Mouse (Mus musculus): ENCODE data around the gene Lmx1b.

DNA sequence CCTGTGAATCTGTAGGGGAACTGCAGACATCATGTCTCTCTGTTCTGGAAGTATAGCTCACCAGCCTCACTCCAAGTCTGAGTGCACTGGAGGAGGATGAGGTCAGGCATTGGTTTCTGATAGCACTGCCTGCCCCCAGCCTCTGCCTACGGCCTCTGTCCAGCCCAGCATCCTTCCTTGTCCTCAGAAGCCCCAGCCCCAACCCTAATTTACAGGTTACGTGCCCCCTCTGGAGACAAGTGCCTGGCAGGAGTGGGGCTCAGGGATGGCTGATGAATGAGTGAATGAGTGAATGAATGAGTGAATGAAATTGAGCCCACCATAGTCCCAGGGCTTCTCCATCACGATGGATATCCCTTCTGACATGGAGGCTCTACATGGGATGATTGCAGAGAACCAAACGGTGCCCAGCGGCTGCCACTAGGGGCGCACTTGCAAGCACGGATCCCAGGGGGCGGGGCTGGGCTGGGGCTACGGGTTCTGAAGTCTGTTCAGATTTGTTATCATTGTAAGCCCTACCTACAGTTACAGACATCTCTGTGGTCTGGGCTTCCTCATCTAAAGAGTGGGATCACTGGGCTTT, 49.7 kb upstream of the Lmx1b start:
- TF ChIP-seq GATA1 (IDR thresholded peaks at IDR 0.05; ENCODE audit: borderline replicate concordance, low read length) (no peak), FLI1 (IDR thresholded peaks at IDR 0.05; ENCODE audit: low read length) (no peak)

All from megakaryocyte, embryonic 14.5 days (primary cell).